Mouse (Mus musculus): ENCODE measurements around the gene Gm21789.
"Not testable (repeated sequence)": the region's sequence is repeated elsewhere in the genome, so short reads cannot be mapped to it uniquely, and the experiment has no call there.

- not testable (repeated sequence) for TF ChIP-seq CTCF (IDR thresholded peaks at IDR 0.05); EP300 (IDR thresholded peaks at IDR 0.05; ENCODE audit: insufficient read depth, low read depth, low read length); POLR2A (IDR thresholded peaks at IDR 0.05; ENCODE audit: insufficient read depth, low read depth, low read length)
These were observed 47.2 kb upstream of the Gm21789 start, which contains the start of gene Btbd35f30 for GRCm38 (mm10) chrX:32894325-32894724.
